Mouse (Mus musculus) spleen, adult 2 months (tissue): ENCODE results near the gene Syngr1. TPM values are rescaled to one million over a fixed set of nuclear protein-coding genes. Genes with fewer than 3 reads are reported as not detected.

Experiments used
- DNase-seq, 2 experiments: peaks; one replicate each; pipeline versions ENCODE4 v3.0.0 to v3.0.0-alpha.2; 2012 to 2021; ENCODE audit warnings: low spot score in 2 of 2, low read depth in 1 of 2
- H3K27ac ChIP-seq: fragments of 200-500 bp; 2 replicates; pipeline ENCODE4 v1.5.1; 2012; ENCODE audit warnings: low read length, inconsistent platforms; ENCODE audit not compliant: insufficient read depth
- H3K27me3 ChIP-seq: fragments of 200-500 bp; 2 replicates; pipeline ENCODE4 v1.6.1; 2012; ENCODE audit warnings: mild to moderate bottlenecking, moderate library complexity, low read length, inconsistent platforms; ENCODE audit not compliant: control insufficient read depth, insufficient read depth
- H3K36me3 ChIP-seq: fragments of 200-500 bp; 2 replicates; pipeline ENCODE4 v1.6.1; 2012; ENCODE audit warnings: mild to moderate bottlenecking, low read length, inconsistent platforms; ENCODE audit not compliant: control insufficient read depth, insufficient read depth
- H3K4me1 ChIP-seq: fragments of 200-500 bp; 2 replicates; pipeline ENCODE4 v1.6.1; 2011; ENCODE audit warnings: inconsistent platforms; ENCODE audit not compliant: control insufficient read depth, insufficient read depth, insufficient read length
- H3K4me3 ChIP-seq: fragments of 200-500 bp; 2 replicates; pipeline ENCODE4 v1.5.1; 2011; ENCODE audit warnings: mild to moderate bottlenecking, inconsistent platforms; ENCODE audit not compliant: insufficient read depth, insufficient read length; ENCODE audit errors: extremely low read depth
- CTCF ChIP-seq: fragments of 200-500 bp; IDR thresholded peaks from 2 replicates; pipeline ENCODE4 v1.5.1; 2011; ENCODE audit warnings: mild to moderate bottlenecking, inconsistent platforms; ENCODE audit not compliant: insufficient read depth, insufficient read length, insufficient replicate concordance; ENCODE audit errors: extremely low read depth
- POLR2A ChIP-seq: fragments of 200-500 bp; IDR thresholded peaks from 2 replicates; pipeline ENCODE4 v1.6.1; 2011; ENCODE audit warnings: low read depth, low read length, inconsistent platforms
- WGBS: fragments of 180-500 bp; shearing (Covaris S2); methylation state at CpG from one replicate; pipeline ENCODE4 v1.1.7; 2018; 5-methylcytosine and 5-hydroxymethylcytosine counted together
- polyA plus RNA-seq: library from polyadenylated mRNA; depleted of rRNA; stranded (reverse); fragments of >200 nt; gene quantifications from 2 replicates; pipeline ENCODE4 v1.2.3, GENCODE M21; 2012

Syngr1 gene
- polyA plus RNA-seq, 1 experiment, result 9.9 TPM

GRCm38 (mm10) chr15:80148565-80148964, 57.4 kb downstream of the Syngr1 start:
- H3K27ac ChIP-seq, result no peak overlapping the region
- TF ChIP-seq CTCF (no peak), POLR2A (no peak)
- H3K4me1 ChIP-seq, result peaks cover 13% of the 10 kb centered on the region; the same call in 1 of the 2 replicates
- no peak for DNase-seq
- 63% methylated on average over 8 of the region's 8 CpGs for WGBS
- H3K27me3 ChIP-seq, result no peaks in the 10 kb centered on the region
- H3K36me3 ChIP-seq, result peaks cover 20% of the 10 kb centered on the region
- no peak overlapping the region for H3K4me3 ChIP-seq

GRCm38 (mm10) chr15:80149517-80149916, 58.4 kb downstream of the Syngr1 start:
- WGBS, result 72% methylated on average over 7 of the region's 7 CpGs
- H3K36me3 ChIP-seq, result peaks cover 22% of the 10 kb centered on the region
- DNase-seq, result peak in 1 of 2 experiments; percentile 36

GRCm38 (mm10) chr15:80152663-80153062, 61.5 kb downstream of the Syngr1 start:
- no peak for DNase-seq
- 98% methylated on average over 10 of the region's 10 CpGs for WGBS
- H3K4me1 ChIP-seq, result peaks cover 13% of the 10 kb centered on the region; the same call in 1 of the 2 replicates
- no peak for TF ChIP-seq POLR2A
- TF ChIP-seq CTCF, result no peak
- no peaks in the 10 kb centered on the region for H3K27me3 ChIP-seq
- no peak overlapping the region for H3K4me3 ChIP-seq
- no peak overlapping the region for H3K27ac ChIP-seq
- peaks cover 34% of the 10 kb centered on the region for H3K36me3 ChIP-seq

More at GRCm38 (mm10) chr15:80149517-80149916, 58.4 kb downstream of the Syngr1 start:
- Histone ChIP-seq H3K4me1 (peaks cover 13% of the 10 kb centered on the region; the same call in 1 of the 2 replicates), H3K4me3 (no peak overlapping the region), H3K27ac (peak overlapping the region; percentile 7), H3K27me3 (no peaks in the 10 kb centered on the region)
- TF ChIP-seq CTCF, result no peak
- no peak for TF ChIP-seq POLR2A

GRCm38 (mm10) chr15:80153757-80154156, 62.6 kb downstream of the Syngr1 start:
- 97% methylated on average over 11 of the region's 11 CpGs for WGBS
- no peak for DNase-seq
- no peak overlapping the region for H3K4me3 ChIP-seq
- TF ChIP-seq POLR2A, result no peak
- H3K4me1 ChIP-seq, result peaks cover 7% of the 10 kb centered on the region; the same call in 1 of the 2 replicates
- H3K27ac ChIP-seq, result no peak overlapping the region
- H3K36me3 ChIP-seq, result peaks cover 38% of the 10 kb centered on the region
- H3K27me3 ChIP-seq, result no peaks in the 10 kb centered on the region

- WGBS, result 92% methylated on average over 8 of the region's 8 CpGs
- H3K36me3 ChIP-seq, result peaks cover 45% of the 10 kb centered on the region
These were observed 64.6 kb downstream of the Syngr1 start for GRCm38 (mm10) chr15:80155707-80156106.

GRCm38 (mm10) chr15:80157197-80157943, 66.2 kb downstream of the Syngr1 start:
- H3K36me3 ChIP-seq, result peaks cover 45% of the 10 kb centered on the region
- no peaks in the 10 kb centered on the region for H3K4me1 ChIP-seq
- no peak for TF ChIP-seq POLR2A
- TF ChIP-seq CTCF, result no peak
- no peak overlapping the region for H3K27ac ChIP-seq
- 97% methylated on average over 22 of the region's 22 CpGs for WGBS
- no peak overlapping the region for H3K4me3 ChIP-seq
- no peak for DNase-seq
- H3K27me3 ChIP-seq, result no peaks in the 10 kb centered on the region

More at GRCm38 (mm10) chr15:80155707-80156106, 64.6 kb downstream of the Syngr1 start:
- no peaks in the 10 kb centered on the region for H3K4me1 ChIP-seq
- no peak for DNase-seq
- no peak overlapping the region for H3K4me3 ChIP-seq
- H3K27me3 ChIP-seq, result no peaks in the 10 kb centered on the region
- TF ChIP-seq POLR2A, result no peak
- TF ChIP-seq CTCF, result no peak
- H3K27ac ChIP-seq, result no peak overlapping the region

GRCm38 (mm10) chr15:80158001-80158706, 67.0 kb downstream of the Syngr1 start:
- Histone ChIP-seq H3K27me3 (no peaks in the 10 kb centered on the region), H3K36me3 (peaks cover 42% of the 10 kb centered on the region), H3K4me3 (no peak overlapping the region), H3K4me1 (no peaks in the 10 kb centered on the region), H3K27ac (no peak overlapping the region)
- DNase-seq, result no peak
- no peak for TF ChIP-seq POLR2A
- TF ChIP-seq CTCF, result no peak
- WGBS, result 89% methylated on average over 5 of the region's 5 CpGs
